Mouse (Mus musculus) midbrain, embryonic 15.5 days (tissue): ENCODE measurements around the gene Rhoh. TPM values are rescaled to one million over a fixed set of nuclear protein-coding genes. Genes with fewer than 3 reads are reported as not detected.

Experiments
- ATAC-seq: fragments of 200-750 bp; cut with Nextera tagmentation; replicated peaks from 2 replicates; pipeline ENCODE4 v1.8.0; 2017; ENCODE audit warnings: moderate TSS enrichment
- H3K27ac ChIP-seq: fragments of 300-500 bp; sonication (generic); 2 replicates; pipeline ENCODE4 v1.5.1; 2015; ENCODE audit warnings: mild to moderate bottlenecking, inconsistent platforms
- H3K27me3 ChIP-seq: fragments of 300-500 bp; sonication (generic); replicated peaks from 2 replicates; pipeline ENCODE4 v1.6.1; 2015; ENCODE audit warnings: inconsistent platforms
- H3K36me3 ChIP-seq: fragments of 300-500 bp; sonication (generic); replicated peaks from 2 replicates; pipeline ENCODE4 v1.6.1; 2015; ENCODE audit warnings: inconsistent platforms
- H3K4me1 ChIP-seq: fragments of 300-500 bp; sonication (generic); 2 replicates; pipeline ENCODE4 v1.6.1; 2015; ENCODE audit warnings: inconsistent platforms
- H3K4me2 ChIP-seq: fragments of 300-500 bp; sonication (generic); 2 replicates; pipeline ENCODE4 v1.6.1; 2015; ENCODE audit warnings: inconsistent platforms, mild to moderate bottlenecking, moderate library complexity
- H3K4me3 ChIP-seq: fragments of 300-500 bp; sonication (generic); 2 replicates; pipeline ENCODE4 v1.5.1; 2015; ENCODE audit warnings: mild to moderate bottlenecking, inconsistent platforms
- H3K9ac ChIP-seq: fragments of 300-500 bp; sonication (generic); 2 replicates; pipeline ENCODE4 v1.6.1; 2015; ENCODE audit warnings: mild to moderate bottlenecking, inconsistent platforms
- H3K9me3 ChIP-seq: fragments of 300-500 bp; sonication (generic); 2 replicates; pipeline ENCODE4 v1.6.1; 2016; ENCODE audit warnings: inconsistent platforms
- WGBS: fragments of 180-500 bp; shearing (Covaris S2); methylation state at CpG from one replicate; pipeline ENCODE4 v1.1.7; 2015; ENCODE audit warnings: mixed read lengths; 5-methylcytosine and 5-hydroxymethylcytosine counted together
- polyA plus RNA-seq: library from polyadenylated mRNA; unstranded; fragments of >200 nt; fragmentation: Nextera tagmentation; extraction: Ambion mirVana; gene quantifications from 2 replicates; pipeline ENCODE4 v1.2.1, GENCODE M21; 2015

Gene Rhoh
- polyA plus RNA-seq, 1 experiment from 2014 or later, result 0.52 TPM

GRCm38 (mm10) chr5:65904476-65904875, 43.5 kb downstream of the Rhoh start:
- H3K9ac ChIP-seq, result no peak overlapping the region
- no peak for ATAC-seq
- no peak overlapping the region for H3K4me3 ChIP-seq
- no peaks in the 10 kb centered on the region for H3K4me1 ChIP-seq
- H3K4me2 ChIP-seq, result no peak overlapping the region
- H3K27me3 ChIP-seq, result no peaks in the 10 kb centered on the region
- no peaks in the 10 kb centered on the region for H3K9me3 ChIP-seq
- 91% methylated on average over 4 of the region's 4 CpGs for WGBS
- H3K27ac ChIP-seq, result no peak overlapping the region
- no peaks in the 10 kb centered on the region for H3K36me3 ChIP-seq

- ATAC-seq, result no peak
- WGBS, result 74% methylated on average over 2 of the region's 2 CpGs
- no peaks in the 10 kb centered on the region for H3K27me3 ChIP-seq
- H3K4me2 ChIP-seq, result no peak overlapping the region
- H3K9ac ChIP-seq, result no peak overlapping the region
- H3K36me3 ChIP-seq, result no peaks in the 10 kb centered on the region
- H3K4me1 ChIP-seq, result no peaks in the 10 kb centered on the region
- no peak overlapping the region for H3K4me3 ChIP-seq
- H3K27ac ChIP-seq, result no peak overlapping the region
- no peaks in the 10 kb centered on the region for H3K9me3 ChIP-seq
Observed at GRCm38 (mm10) chr5:65908751-65909150, 47.7 kb downstream of the Rhoh start.

GRCm38 (mm10) chr5:65909321-65909720, 48.3 kb downstream of the Rhoh start:
- WGBS, result 82% methylated on average over 4 of the region's 4 CpGs
- no peaks in the 10 kb centered on the region for H3K9me3 ChIP-seq
- no peak overlapping the region for H3K27ac ChIP-seq
- no peaks in the 10 kb centered on the region for H3K36me3 ChIP-seq
- H3K27me3 ChIP-seq, result no peaks in the 10 kb centered on the region
- no peak for ATAC-seq
- no peak overlapping the region for H3K4me2 ChIP-seq
- no peaks in the 10 kb centered on the region for H3K4me1 ChIP-seq
- H3K9ac ChIP-seq, result no peak overlapping the region
- H3K4me3 ChIP-seq, result no peak overlapping the region

GRCm38 (mm10) chr5:65910398-65910797, 49.4 kb downstream of the Rhoh start:
- Histone ChIP-seq H3K27me3 (no peaks in the 10 kb centered on the region), H3K9ac (no peak overlapping the region), H3K36me3 (no peaks in the 10 kb centered on the region), H3K4me3 (no peak overlapping the region), H3K9me3 (no peaks in the 10 kb centered on the region), H3K27ac (no peak overlapping the region), H3K4me1 (no peaks in the 10 kb centered on the region), H3K4me2 (no peak overlapping the region)
- WGBS, result 81% methylated on average over 4 of the region's 4 CpGs
- no peak for ATAC-seq

- H3K4me1 ChIP-seq, result no peaks in the 10 kb centered on the region
Observed at GRCm38 (mm10) chr5:65911676-65912075, 50.7 kb downstream of the Rhoh start.

GRCm38 (mm10) chr5:65912201-65912600, 51.2 kb downstream of the Rhoh start:
- ATAC-seq, result no peak
- 91% methylated on average over 5 of the region's 5 CpGs for WGBS
- no peak overlapping the region for H3K4me3 ChIP-seq
- no peaks in the 10 kb centered on the region for H3K4me1 ChIP-seq
- H3K27me3 ChIP-seq, result no peaks in the 10 kb centered on the region
- H3K9ac ChIP-seq, result no peak overlapping the region
- H3K9me3 ChIP-seq, result no peaks in the 10 kb centered on the region; the same call in 1 of the 2 replicates
- H3K4me2 ChIP-seq, result no peak overlapping the region
- H3K27ac ChIP-seq, result no peak overlapping the region
- no peaks in the 10 kb centered on the region for H3K36me3 ChIP-seq

More at GRCm38 (mm10) chr5:65911676-65912075, 50.7 kb downstream of the Rhoh start:
- H3K4me3 ChIP-seq, result no peak overlapping the region
- 83% methylated on average over 7 of the region's 7 CpGs for WGBS
- no peaks in the 10 kb centered on the region for H3K36me3 ChIP-seq
- no peak for ATAC-seq
- H3K9me3 ChIP-seq, result no peaks in the 10 kb centered on the region; the same call in 1 of the 2 replicates
- no peaks in the 10 kb centered on the region for H3K27me3 ChIP-seq
- H3K27ac ChIP-seq, result no peak overlapping the region
- H3K9ac ChIP-seq, result no peak overlapping the region
- H3K4me2 ChIP-seq, result no peak overlapping the region

- H3K36me3 ChIP-seq, result no peaks in the 10 kb centered on the region
- WGBS, result 94% methylated on average over 9 of the region's 9 CpGs
- no peak overlapping the region for H3K9ac ChIP-seq
- no peak overlapping the region for H3K27ac ChIP-seq
- no peak overlapping the region for H3K4me2 ChIP-seq
- H3K27me3 ChIP-seq, result no peaks in the 10 kb centered on the region
- H3K4me3 ChIP-seq, result no peak overlapping the region
- peaks cover 1% of the 10 kb centered on the region for H3K4me1 ChIP-seq
- no peaks in the 10 kb centered on the region; the same call in 1 of the 2 replicates for H3K9me3 ChIP-seq
- ATAC-seq, result no peak
Observed at GRCm38 (mm10) chr5:65913126-65913525, 52.1 kb downstream of the Rhoh start.

GRCm38 (mm10) chr5:65914342-65914741, 53.3 kb downstream of the Rhoh start:
- no peak overlapping the region for H3K4me2 ChIP-seq
- no peak overlapping the region for H3K9ac ChIP-seq
- H3K9me3 ChIP-seq, result no peaks in the 10 kb centered on the region; the same call in 1 of the 2 replicates
- ATAC-seq, result no peak
- H3K27me3 ChIP-seq, result no peaks in the 10 kb centered on the region
- H3K4me1 ChIP-seq, result peaks cover 13% of the 10 kb centered on the region
- WGBS, result 95% methylated on average over 7 of the region's 7 CpGs
- no peaks in the 10 kb centered on the region for H3K36me3 ChIP-seq
- no peak overlapping the region for H3K4me3 ChIP-seq
- no peak overlapping the region for H3K27ac ChIP-seq

GRCm38 (mm10) chr5:65916930-65917329, 55.9 kb downstream of the Rhoh start:
- Histone ChIP-seq H3K4me1 (peaks cover 17% of the 10 kb centered on the region), H3K27ac (no peak overlapping the region), H3K36me3 (no peaks in the 10 kb centered on the region), H3K4me2 (no peak overlapping the region), H3K9me3 (no peaks in the 10 kb centered on the region; the same call in 1 of the 2 replicates), H3K27me3 (no peaks in the 10 kb centered on the region), H3K9ac (no peak overlapping the region), H3K4me3 (no peak overlapping the region)
- no peak for ATAC-seq
- 86% methylated on average over 5 of the region's 5 CpGs for WGBS

- Histone ChIP-seq H3K27me3 (no peaks in the 10 kb centered on the region), H3K27ac (peak overlapping the region; percentile 83), H3K4me3 (no peak overlapping the region), H3K36me3 (no peaks in the 10 kb centered on the region), H3K4me2 (no peak overlapping the region), H3K9me3 (no peaks in the 10 kb centered on the region; the same call in 1 of the 2 replicates), H3K4me1 (peaks cover 17% of the 10 kb centered on the region), H3K9ac (no peak overlapping the region)
- ATAC-seq, result peak; percentile 92
- 59% methylated on average over 3 of the region's 3 CpGs for WGBS
Observed at GRCm38 (mm10) chr5:65918601-65919000, 57.6 kb downstream of the Rhoh start.

- Histone ChIP-seq H3K4me2 (no peak overlapping the region), H3K4me3 (no peak overlapping the region), H3K27me3 (no peaks in the 10 kb centered on the region), H3K36me3 (no peaks in the 10 kb centered on the region), H3K9me3 (no peaks in the 10 kb centered on the region; the same call in 1 of the 2 replicates), H3K27ac (peak overlapping the region; percentile 83), H3K9ac (no peak overlapping the region), H3K4me1 (peaks cover 17% of the 10 kb centered on the region)
- peak; percentile 18; the same call in 1 of the 2 replicates for ATAC-seq
- WGBS, result 82% methylated on average over 12 of the region's 12 CpGs
Observed at GRCm38 (mm10) chr5:65919326-65919725, 58.3 kb downstream of the Rhoh start.

- no peak overlapping the region for H3K9ac ChIP-seq
- H3K9me3 ChIP-seq, result no peaks in the 10 kb centered on the region; the same call in 1 of the 2 replicates
- no peaks in the 10 kb centered on the region for H3K27me3 ChIP-seq
- no peak overlapping the region for H3K27ac ChIP-seq
- peaks cover 17% of the 10 kb centered on the region for H3K4me1 ChIP-seq
- H3K4me2 ChIP-seq, result no peak overlapping the region
- no peaks in the 10 kb centered on the region for H3K36me3 ChIP-seq
- 97% methylated on average over 3 of the region's 3 CpGs for WGBS
- no peak for ATAC-seq
- no peak overlapping the region for H3K4me3 ChIP-seq
Observed at GRCm38 (mm10) chr5:65919904-65920303, 58.9 kb downstream of the Rhoh start.

- H3K4me2 ChIP-seq, result no peak overlapping the region
- H3K9me3 ChIP-seq, result no peaks in the 10 kb centered on the region; the same call in 1 of the 2 replicates
- no peaks in the 10 kb centered on the region for H3K36me3 ChIP-seq
- ATAC-seq, result no peak
- H3K4me3 ChIP-seq, result no peak overlapping the region
- H3K27ac ChIP-seq, result peak overlapping the region; percentile 50; the same call in 1 of the 2 replicates
- H3K9ac ChIP-seq, result no peak overlapping the region
- H3K4me1 ChIP-seq, result peaks cover 17% of the 10 kb centered on the region
- WGBS, result 67% methylated on average over 12 of the region's 12 CpGs
- no peaks in the 10 kb centered on the region for H3K27me3 ChIP-seq
Observed at GRCm38 (mm10) chr5:65920701-65921426, 59.9 kb downstream of the Rhoh start.
